Mouse (Mus musculus): Measurements from ENCODE around the gene Snx30. TPM values are rescaled to one million over a fixed set of nuclear protein-coding genes. Genes with fewer than 3 reads are reported as not detected.

Snx30 gene
- polyA plus RNA-seq, 1 experiment from 2014 or later: 7.0 TPM

- no peak overlapping the region for H3K27ac ChIP-seq
- 45% methylated on average over 4 of the region's 4 CpGs for WGBS
- H3K36me3 ChIP-seq (ENCODE audit: insufficient read depth, low read length): no peaks in the 10 kb centered on the region
- H3K27me3 ChIP-seq (ENCODE audit: insufficient read depth, low read length): no peaks in the 10 kb centered on the region
- no peak for TF ChIP-seq CTCF (IDR thresholded peaks at IDR 0.05; ENCODE audit: low read depth)
- H3K4me2 ChIP-seq (ENCODE audit: low read length): no peak overlapping the region
- ATAC-seq (replicated peaks; ENCODE audit: low FRiP score, low read depth) (no peak), DNase-seq (ENCODE audit: low spot score) (no peak)
- peaks cover 27% of the 10 kb centered on the region for H3K4me1 ChIP-seq (replicated peaks; ENCODE audit: insufficient read depth, low read length)
- no peak overlapping the region for H3K9ac ChIP-seq (ENCODE audit: low read depth, low read length)
- H3K4me3 ChIP-seq (replicated peaks; ENCODE audit: low read depth, low read length): no peak overlapping the region
- H3K9me3 ChIP-seq (replicated peaks; ENCODE audit: low read length): no peaks in the 10 kb centered on the region
Observed at GRCm38 (mm10) chr4:59761365-59761729, 44.3 kb upstream of the Snx30 start.

DNA sequence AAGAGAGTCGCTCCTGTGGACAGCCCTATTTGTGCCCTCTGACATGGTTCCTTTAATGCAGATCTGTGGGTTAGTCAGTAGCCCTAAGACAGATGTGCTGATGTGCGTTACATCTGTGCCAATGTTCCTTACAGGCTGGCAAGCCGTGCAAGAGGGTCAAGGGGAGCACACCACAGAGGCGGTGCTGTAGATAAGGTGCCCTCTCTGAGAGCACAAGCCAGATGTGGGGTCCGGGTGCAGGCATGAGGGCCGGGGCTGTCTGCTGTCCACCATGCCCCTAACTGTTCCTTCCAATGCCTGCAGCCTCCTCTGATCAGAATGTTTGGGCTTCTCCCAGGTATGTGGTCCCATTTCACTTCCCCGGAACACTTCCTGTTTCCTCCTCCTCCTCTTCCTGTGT is 40.7 kb upstream of the Snx30 start:
- Histone ChIP-seq H3K9me3 (replicated peaks; ENCODE audit: low read length) (no peaks in the 10 kb centered on the region), H3K36me3 (ENCODE audit: insufficient read depth, low read length) (0 out of 2 replicates have a peak, but pooled peaks cover 4% of the 10 kb centered on the region), H3K4me3 (replicated peaks; ENCODE audit: low read depth, low read length) (no peak overlapping the region), H3K9ac (ENCODE audit: low read depth, low read length) (no peak overlapping the region), H3K4me2 (ENCODE audit: low read length) (peak overlapping the region; percentile 37), H3K27me3 (ENCODE audit: insufficient read depth, low read length) (no peaks in the 10 kb centered on the region), H3K4me1 (replicated peaks; ENCODE audit: insufficient read depth, low read length) (peaks cover 13% of the 10 kb centered on the region), H3K27ac (peak overlapping the region; percentile 73)
- TF ChIP-seq CTCF (IDR thresholded peaks at IDR 0.05; ENCODE audit: low read depth): no peak
- 50% methylated on average over 7 of the region's 7 CpGs for WGBS
- DNase-seq (ENCODE audit: low spot score): no peak
- no peak for ATAC-seq (replicated peaks; ENCODE audit: low FRiP score, low read depth)

GRCm38 (mm10) chr4:59765385-59766005 is 40.1 kb upstream of the Snx30 start:
- Histone ChIP-seq H3K4me3 (replicated peaks; ENCODE audit: low read depth, low read length) (no peak overlapping the region), H3K36me3 (ENCODE audit: insufficient read depth, low read length) (peaks cover 8% of the 10 kb centered on the region; the same call in 1 of the 2 replicates), H3K27me3 (ENCODE audit: insufficient read depth, low read length) (no peaks in the 10 kb centered on the region), H3K4me2 (ENCODE audit: low read length) (peak overlapping the region; percentile 37), H3K9ac (ENCODE audit: low read depth, low read length) (no peak overlapping the region), H3K9me3 (replicated peaks; ENCODE audit: low read length) (no peaks in the 10 kb centered on the region), H3K27ac (peak overlapping the region; percentile 73), H3K4me1 (replicated peaks; ENCODE audit: insufficient read depth, low read length) (peaks cover 9% of the 10 kb centered on the region)
- 15% methylated on average over 7 of the region's 7 CpGs for WGBS
- ATAC-seq (replicated peaks; ENCODE audit: low FRiP score, low read depth): no peak; the same call in 1 of the 2 replicates
- TF ChIP-seq CTCF (IDR thresholded peaks at IDR 0.05; ENCODE audit: low read depth): no peak
- peak; percentile 85 for DNase-seq (ENCODE audit: low spot score)

- WGBS: 80% methylated on average over 2 of the region's 2 CpGs
- Histone ChIP-seq H3K4me2 (ENCODE audit: low read length) (no peak overlapping the region), H3K4me1 (replicated peaks; ENCODE audit: insufficient read depth, low read length) (peaks cover 6% of the 10 kb centered on the region), H3K27me3 (ENCODE audit: insufficient read depth, low read length) (no peaks in the 10 kb centered on the region), H3K4me3 (replicated peaks; ENCODE audit: low read depth, low read length) (no peak overlapping the region), H3K9ac (ENCODE audit: low read depth, low read length) (no peak overlapping the region), H3K27ac (no peak overlapping the region), H3K36me3 (ENCODE audit: insufficient read depth, low read length) (peaks cover 24% of the 10 kb centered on the region), H3K9me3 (replicated peaks; ENCODE audit: low read length) (no peaks in the 10 kb centered on the region)
- DNase-seq (ENCODE audit: low spot score) (no peak), ATAC-seq (replicated peaks; ENCODE audit: low FRiP score, low read depth) (no peak)
- no peak for TF ChIP-seq CTCF (IDR thresholded peaks at IDR 0.05; ENCODE audit: low read depth)
Observed at GRCm38 (mm10) chr4:59767717-59768116, 37.9 kb upstream of the Snx30 start.

- 85% methylated on average over 17 of the region's 17 CpGs for WGBS
- TF ChIP-seq CTCF (IDR thresholded peaks at IDR 0.05; ENCODE audit: low read depth): no peak
Observed at GRCm38 (mm10) chr4:59772171-59772879, 33.3 kb upstream of the Snx30 start.

GRCm38 (mm10) chr4:59777828-59778227 is 27.8 kb upstream of the Snx30 start:
- Histone ChIP-seq H3K4me3 (replicated peaks; ENCODE audit: low read depth, low read length) (no peak overlapping the region), H3K9ac (ENCODE audit: low read depth, low read length) (no peak overlapping the region), H3K27me3 (ENCODE audit: insufficient read depth, low read length) (no peaks in the 10 kb centered on the region), H3K27ac (no peak overlapping the region), H3K36me3 (ENCODE audit: insufficient read depth, low read length) (peaks cover 13% of the 10 kb centered on the region; the same call in 1 of the 2 replicates), H3K4me1 (replicated peaks; ENCODE audit: insufficient read depth, low read length) (0 out of 2 replicates have a peak, but pooled peaks cover 3% of the 10 kb centered on the region), H3K4me2 (ENCODE audit: low read length) (no peak overlapping the region), H3K9me3 (replicated peaks; ENCODE audit: low read length) (no peaks in the 10 kb centered on the region)
- no peak for TF ChIP-seq CTCF (IDR thresholded peaks at IDR 0.05; ENCODE audit: low read depth)
- WGBS: 85% methylated on average over 3 of the region's 3 CpGs
- ATAC-seq (replicated peaks; ENCODE audit: low FRiP score, low read depth) (no peak), DNase-seq (ENCODE audit: low spot score) (no peak)

More at GRCm38 (mm10) chr4:59772171-59772879, 33.3 kb upstream of the Snx30 start:
- ATAC-seq (replicated peaks; ENCODE audit: low FRiP score, low read depth) (no peak), DNase-seq (ENCODE audit: low spot score) (no peak)
- Histone ChIP-seq H3K27ac (no peak overlapping the region), H3K4me3 (replicated peaks; ENCODE audit: low read depth, low read length) (no peak overlapping the region), H3K27me3 (ENCODE audit: insufficient read depth, low read length) (no peaks in the 10 kb centered on the region), H3K9me3 (replicated peaks; ENCODE audit: low read length) (no peaks in the 10 kb centered on the region), H3K36me3 (ENCODE audit: insufficient read depth, low read length) (peaks cover 37% of the 10 kb centered on the region), H3K9ac (ENCODE audit: low read depth, low read length) (no peak overlapping the region), H3K4me2 (ENCODE audit: low read length) (no peak overlapping the region), H3K4me1 (replicated peaks; ENCODE audit: insufficient read depth, low read length) (no peaks in the 10 kb centered on the region)
